Mouse (Mus musculus) urinary bladder, postnatal 36 days (tissue): ENCODE results near the gene Gtf2h5.

Experiments
- DNase-seq, 2 experiments: peaks; one replicate each; pipeline ENCODE4 v3.0.0; 2022; ENCODE audit warnings: low spot score in 2 of 2, mixed read lengths in 1 of 2

Gtf2h5 gene

DNA sequence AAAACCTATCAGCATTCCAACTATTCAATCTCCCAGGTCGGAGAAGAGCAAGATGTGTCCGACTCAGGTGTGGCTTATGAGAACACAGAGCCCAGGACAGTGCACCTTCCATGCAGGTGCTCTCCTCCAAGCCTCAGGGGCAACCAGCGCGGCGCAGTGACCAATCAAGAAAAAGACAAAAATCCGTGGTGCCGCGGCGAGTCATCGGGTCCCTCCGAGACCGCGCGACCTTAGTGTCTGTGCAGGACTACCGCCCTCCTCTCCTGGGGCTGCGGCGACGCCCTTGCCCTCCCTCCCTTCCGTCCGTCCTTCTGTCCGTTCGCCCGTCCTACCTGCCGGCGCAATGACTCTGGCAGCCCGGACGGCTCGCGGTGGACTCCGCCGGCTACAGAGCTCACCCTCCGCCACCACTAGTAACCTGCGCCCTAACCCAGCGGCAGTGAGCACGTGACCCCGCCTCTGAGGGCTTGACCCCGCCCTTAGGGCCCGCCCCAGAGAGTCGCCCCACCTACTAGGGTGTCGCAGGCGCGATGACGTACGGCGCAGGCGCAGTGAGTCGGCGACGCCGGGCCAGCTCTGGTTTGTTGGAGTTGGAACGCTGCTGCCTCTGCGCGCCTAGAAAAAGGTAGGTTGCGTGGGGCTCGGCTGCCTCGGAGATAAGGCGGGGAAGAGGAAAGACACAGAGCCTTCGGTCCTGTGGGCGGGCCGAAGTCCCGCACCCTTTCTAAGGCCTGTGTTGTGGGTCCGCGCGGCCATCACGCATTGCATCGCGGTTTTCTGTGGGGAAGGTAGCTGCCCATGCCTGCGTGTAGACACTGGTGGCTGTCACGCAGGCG is at the start of gene Gtf2h5, which contains the start of gene Serac1:
TSS of gene Gtf2h5 (plus strand) at position 500 of the 836 bp plus-strand sequence.
TSS of gene Serac1 (minus strand) at position 455 of the 836 bp plus-strand sequence.
- peak; percentile 98 for DNase-seq

DNA sequence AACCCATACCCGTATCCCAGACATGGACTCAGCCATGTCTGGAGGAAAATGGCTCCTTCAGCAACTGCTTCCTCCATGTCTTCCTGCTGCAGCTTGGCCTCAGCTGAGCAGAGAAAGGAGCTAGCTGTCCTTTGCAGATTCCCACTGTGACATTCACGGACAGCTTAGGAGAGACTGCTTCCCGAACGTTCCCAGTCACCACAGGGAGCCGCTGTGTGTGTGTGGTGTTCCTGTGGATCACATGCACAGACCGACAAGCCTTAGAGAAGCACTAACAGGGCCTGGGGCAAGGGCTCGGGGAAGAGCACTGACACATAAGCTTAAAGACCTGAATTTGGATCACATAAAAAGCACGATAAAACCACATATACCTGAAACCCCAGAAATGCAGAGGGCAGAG is 43.9 kb upstream of the Gtf2h5 start:
- DNase-seq: no peak

DNA sequence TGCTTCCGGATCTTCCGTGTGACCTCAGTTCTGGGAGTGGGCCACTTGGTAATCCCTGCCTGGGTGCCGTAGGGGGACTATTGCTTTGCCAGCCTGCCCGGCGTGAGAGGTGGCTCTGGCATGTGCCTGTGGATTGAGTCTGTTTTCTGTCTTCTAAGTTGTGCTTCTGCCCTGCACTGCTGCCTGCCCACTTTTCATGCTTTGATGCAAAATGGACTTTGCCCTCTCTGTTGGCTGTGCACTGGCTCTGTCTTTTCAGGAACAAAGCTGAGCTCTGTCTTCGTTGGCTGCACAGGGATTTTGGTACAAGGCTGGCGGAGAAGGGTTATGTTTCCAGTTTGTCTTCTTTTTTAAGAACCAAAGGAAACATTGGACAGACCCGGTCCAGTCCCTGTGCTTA is 43.1 kb upstream of the Gtf2h5 start:
- no peak for DNase-seq

DNA sequence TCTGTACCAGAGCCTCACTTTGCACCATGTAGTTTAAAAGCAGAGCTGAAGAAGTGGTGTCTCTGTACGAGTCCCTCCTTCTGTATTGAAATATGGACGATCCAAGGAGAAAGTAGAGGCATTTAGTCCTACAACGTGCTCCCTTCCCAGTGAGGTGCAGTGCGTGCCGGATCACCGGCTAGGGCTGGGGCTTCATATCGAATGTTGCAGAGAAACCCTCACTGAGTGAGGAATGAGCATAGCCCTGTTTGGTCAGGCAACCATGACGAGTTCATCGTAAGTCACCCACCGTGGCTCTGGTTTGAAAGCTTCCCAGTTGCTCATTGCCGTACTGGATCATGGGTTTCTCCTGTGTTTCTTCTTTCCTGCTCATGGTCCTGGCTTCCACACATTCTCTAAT is 42.7 kb upstream of the Gtf2h5 start:
- no peak for DNase-seq

DNA sequence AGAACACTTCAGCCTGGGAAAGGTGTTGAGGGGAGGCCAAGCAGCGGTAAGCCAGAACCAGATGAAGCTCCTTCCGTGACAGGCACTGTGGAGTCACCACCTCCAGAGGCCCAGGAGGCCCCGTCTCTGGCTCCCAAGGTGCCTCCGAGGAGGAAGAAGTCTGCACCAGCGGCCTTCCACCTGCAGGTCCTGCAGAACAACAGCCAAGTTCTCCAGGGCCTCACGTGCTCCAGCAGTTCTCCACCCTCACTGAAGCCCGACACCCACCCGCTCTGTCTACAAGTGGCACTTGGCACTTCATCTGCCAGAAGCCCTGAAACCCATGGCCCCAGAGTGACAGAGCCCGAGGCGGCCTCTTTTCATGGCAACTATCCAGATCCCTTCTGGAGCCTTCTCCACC is 42.1 kb upstream of the Gtf2h5 start:
- no peak for DNase-seq

DNA sequence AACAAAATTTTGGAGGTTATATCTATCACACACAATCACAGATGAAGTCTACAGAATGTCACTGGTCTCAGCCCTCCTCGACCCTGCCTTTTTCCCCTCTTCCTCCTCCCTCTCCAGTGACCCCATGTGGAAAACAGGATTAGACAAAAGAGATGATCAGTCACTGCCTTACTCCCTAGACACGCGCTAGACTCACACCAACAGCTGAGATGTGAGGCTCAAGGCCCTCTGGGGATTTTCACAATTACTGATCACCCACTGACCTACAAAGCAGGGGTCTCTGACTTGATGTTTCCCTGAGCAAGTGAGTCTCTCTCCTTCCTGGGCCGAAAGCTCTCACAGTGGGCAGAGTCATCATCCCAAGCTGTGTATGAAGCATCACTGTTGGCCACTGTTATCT is 26.8 kb upstream of the Gtf2h5 start:
- DNase-seq: no peak

DNA sequence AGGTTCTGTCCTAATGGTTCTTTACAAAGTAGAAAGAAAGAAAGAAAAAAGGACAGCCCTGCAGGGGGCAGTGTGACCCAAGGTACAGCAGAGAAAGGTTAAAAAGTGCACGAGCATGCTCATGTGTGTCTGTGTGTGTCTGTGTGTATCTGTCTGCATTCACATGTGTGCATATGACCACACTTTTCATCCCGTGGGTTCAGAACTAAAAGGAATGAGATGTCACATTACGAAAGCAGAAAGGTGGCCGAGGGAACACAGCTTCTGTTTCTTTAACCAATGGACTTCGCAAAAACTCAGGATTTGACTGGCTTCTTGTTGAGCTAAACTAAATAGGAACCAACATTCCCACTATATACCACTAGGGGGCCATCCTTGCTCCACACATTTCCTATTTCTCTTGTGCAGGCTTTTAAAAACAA is 24.6 kb upstream of the Gtf2h5 start:
- peak; percentile 22 to 39 for DNase-seq

DNA sequence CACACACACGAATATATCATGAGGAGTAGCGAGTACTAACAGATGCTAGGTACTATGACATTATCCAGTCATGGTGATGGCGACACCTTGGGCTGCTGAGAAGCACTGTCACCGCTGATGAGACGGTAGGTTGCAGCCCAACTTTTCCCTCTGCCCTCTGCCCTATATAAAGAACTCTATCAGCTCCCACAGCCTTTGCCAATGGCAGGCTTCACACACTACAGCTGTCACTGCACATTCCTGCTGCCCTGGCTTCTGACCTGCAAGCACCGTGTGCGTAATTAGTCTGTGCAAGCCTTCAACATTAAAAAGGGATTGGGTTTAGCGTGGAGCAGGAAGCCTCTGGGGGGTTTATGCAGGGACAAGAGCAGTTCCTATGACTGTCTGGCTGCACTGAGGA is 16.8 kb upstream of the Gtf2h5 start:
- no peak for DNase-seq

DNA sequence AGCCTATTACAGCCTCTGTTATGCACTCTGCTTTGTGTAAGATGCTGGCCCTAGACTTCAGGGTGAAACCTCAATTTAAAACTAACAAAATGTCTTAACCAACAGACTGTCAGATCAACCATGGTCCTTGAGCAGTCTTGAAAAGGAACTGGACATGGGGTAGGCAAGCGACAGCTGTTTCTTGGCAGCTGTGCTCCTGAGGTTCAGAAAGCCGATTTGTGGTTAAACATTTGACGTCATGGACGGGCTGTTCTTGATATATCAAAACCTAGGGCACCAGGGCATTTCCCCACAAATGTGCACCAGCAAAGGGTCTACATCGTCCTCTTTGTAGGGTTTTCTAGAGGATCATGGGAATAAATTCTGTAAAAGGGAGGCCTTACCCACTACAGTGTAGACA is 16.1 kb upstream of the Gtf2h5 start:
- no peak for DNase-seq

DNA sequence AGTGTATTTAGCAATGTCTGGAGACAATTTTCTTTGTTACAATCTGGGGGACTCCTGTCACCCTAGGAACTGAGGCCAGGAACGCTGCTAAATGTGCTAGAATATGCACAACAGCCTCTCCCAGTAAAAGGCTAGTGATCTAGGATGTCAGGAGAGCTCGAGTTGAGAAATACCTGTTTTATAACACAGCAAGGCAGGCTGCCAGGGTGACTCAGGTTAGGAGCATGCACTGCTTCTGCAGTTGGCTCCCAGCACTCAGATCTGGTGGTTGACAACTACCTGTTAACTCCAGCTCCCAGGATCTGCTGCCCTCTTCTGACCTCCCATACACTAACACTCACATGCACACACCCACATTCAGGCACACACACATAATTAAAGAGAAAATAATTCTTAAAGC is 13.6 kb upstream of the Gtf2h5 start:
- DNase-seq: peak in 1 of 2 experiments; percentile 33

DNA sequence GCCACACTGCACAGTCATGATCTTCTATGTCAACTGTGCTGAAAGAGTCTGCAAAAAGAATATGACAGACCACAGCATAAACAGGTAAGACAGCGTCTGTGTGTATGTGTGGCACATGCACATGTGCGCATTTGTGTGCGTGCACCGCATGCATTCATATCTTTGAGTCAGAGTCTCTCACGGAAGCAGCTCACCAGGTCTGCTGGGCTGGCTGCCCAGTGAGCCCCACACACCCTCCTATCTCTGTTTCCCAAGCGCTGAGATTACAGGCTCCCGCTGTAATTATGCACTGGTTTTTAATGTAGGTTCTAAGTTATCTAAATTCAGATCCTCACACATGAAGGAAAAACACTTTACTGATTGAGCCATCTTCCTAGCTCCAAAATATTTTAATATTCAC is 12.0 kb upstream of the Gtf2h5 start:
- no peak for DNase-seq

DNA sequence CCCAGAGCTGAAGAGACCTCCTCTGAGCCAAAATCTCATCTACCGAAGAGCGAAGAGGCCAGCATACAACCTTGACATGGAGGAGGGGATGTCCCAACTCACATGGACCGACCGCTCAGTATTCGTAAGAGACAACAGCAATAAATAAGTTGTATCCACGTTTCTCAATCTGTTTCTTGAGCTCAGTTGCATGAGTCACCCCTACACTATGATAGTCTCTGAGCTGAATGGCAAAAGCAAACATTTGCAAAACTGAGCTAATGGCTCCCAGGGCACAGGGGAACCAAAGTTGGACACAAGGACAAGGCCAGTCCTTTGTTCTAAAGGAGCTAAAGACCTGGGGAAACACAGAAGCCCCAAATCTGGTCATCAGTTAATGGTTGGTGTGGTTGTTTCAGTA is 9.7 kb upstream of the Gtf2h5 start:
- no peak for DNase-seq

DNA sequence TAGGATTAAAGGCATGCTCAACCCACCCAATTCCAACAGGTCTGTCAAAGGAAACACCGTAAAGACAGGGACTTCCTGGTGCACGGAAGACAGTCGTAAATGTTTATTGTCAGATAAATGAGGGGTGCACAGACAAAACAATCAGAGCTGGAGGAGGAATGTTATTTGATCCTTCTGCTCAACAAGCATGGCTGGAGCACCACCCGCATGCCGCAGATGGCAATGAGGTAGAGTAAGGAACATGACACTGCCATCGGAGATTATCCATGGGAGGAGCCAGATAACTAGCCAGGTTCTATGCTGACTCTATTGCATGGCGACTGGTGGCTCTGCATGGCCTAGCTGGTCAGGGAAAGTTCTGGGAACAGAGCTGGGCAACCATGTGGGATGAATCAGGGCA is 6.2 kb upstream of the Gtf2h5 start:
- no peak for DNase-seq

DNA sequence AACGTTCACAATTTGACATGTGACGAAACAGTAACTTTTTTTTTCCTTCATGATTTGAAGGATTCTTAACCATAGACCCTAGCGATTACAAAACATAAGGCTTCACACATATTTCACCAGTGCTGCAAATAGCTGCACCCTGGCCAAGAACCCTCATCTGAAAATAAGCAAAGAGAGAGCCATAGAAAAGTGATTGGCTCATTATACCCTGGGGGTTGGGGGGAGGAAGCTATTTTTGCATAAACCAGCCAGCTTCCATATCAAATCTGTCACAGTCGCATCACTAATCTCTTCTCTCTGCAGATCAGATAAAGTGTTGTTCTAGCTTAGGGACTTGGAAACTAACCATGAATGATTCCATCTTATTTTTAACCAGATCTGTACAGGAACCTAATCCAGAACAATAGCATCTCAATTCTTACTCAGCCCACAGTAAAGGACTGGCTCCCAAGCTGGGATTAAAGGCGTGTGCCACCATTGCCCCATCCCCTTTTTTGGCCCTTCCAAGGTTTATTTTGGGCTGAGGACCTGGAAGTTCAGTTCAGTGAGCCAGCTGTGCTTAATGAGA is 3.8 kb downstream of the Gtf2h5 start:
- no peak for DNase-seq

DNA sequence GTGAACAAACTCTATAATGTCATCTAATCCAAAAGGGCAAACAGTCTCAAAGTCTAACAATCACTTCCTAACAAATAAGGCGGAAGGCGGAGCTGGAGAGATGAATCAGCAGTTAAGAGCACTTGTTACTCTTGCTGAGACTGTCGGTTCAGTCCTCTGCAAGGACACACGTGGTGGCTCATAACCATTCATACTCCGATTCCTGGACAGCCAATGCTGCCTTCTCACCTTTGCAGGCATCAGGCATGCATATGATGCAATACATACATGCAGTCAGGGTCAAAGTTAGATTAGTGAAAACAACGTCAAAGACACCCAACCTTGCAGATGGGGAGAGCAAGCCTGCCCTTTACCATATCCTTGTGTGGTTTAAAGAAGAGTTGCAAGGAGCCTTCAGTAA is 12.0 kb downstream of the Gtf2h5 start:
- DNase-seq: no peak

DNA sequence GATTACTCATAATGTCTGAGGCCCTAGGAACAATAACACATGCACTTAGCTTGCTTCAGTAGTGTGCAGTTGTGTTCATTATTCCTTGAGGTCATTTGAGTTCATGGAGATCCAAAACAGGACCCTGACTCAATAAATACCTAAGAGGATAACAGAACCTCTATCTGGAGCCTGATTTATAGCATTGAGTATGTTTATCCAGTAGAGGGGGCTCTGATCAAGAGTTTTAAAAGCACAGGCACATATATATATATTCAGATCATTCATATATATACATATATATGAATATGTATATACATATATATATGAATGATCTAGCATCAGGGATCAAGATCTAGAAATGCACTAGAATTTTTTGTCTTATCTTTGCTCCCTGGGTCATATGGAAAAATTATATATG is 16.0 kb downstream of the Gtf2h5 start:
- no peak for DNase-seq

DNA sequence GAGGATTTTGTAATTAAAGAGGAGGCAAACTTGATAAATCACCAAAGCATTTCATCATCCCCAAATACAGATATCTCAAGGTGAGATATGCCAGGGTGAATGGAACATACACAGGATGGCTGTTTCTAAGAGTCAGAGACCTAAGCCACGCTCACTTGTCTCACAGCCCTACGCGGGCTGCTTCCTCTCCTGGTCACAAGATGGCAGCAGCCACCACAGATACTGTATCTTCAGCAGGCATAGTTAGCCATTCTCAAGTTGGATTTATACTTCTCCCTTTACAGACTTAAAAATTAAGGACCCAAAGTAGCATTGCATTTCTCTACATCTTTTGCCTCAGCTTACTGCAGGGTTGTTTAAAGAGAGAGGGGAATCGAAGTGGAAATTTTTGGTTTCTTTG is 18.3 kb downstream of the Gtf2h5 start:
- DNase-seq: peak; percentile 39 to 49

DNA sequence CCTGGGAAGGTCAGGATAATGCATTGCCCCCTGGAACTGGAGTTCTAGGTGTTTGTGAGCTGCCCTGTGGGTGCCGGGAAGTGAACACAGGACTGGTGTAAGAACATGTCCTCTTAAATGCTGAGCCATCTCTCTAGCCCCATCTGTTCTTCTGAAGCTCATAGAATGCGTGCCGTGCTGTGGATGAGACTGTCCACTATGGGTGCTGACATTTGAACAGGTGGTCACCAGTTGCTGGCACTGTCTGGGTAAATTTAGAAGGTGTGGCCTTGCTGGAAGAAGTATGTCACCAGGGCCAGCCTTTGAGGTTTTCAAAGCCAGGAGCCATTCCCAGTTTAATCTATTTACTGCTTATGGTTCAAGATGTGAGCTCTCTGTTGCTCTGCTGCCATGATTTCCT is 22.7 kb downstream of the Gtf2h5 start:
- DNase-seq: no peak

DNA sequence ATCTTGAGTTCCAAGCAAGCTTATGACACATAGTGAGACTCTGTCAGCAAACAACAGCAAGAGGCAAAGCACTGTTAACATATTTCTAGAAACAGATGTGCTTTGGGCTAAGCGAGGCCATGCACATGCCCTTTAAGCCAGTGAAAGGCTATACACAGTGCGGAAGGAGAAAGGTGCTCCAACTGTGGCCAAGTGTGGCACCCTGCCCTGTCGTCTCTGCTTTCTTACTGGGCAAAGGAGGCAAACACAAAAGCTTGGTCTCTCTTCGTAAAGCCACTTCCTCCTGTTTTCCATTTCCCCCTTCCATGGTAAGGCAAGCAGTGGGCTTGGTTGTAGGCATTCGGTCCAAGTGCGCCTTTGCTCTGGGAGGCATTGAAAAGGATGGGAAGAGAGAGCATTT is 24.0 kb downstream of the Gtf2h5 start:
- no peak for DNase-seq

DNA sequence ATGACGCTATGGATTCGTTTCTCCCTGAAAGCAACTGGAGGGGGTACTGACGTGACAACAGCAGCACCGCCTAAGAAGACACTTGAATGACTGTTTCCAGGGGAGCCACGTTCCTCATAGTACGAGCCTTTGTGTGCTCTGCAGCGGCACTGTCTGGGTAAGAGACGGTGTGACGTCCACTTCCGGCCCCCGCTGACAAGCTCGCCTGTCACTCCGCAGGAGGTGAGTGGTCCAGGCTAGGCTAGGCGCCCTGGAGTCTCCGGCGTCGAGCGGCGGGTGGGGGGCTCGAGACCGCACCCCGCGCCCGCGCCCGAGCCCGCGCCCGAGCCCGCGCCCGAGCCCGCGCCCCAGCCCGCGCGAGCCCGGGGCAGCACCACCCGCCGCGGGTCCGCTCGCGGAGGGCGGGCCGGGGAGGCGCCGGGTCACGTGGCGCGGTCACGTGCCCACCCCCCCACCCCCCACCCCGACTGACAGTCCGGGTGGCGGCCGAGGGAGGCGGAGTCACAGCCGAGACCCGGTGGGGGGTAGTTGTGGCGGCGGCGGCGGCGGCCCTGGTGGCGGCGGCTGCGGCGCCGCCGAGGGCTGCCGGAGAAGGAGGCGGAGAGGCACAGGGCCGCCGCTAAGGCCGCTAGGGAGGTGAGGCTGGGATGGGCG is 26.9 kb downstream of the Gtf2h5 start, which contains the start of gene Tulp4:
TSS of gene Tulp4 (plus strand) at position 77 of the 654 bp plus-strand sequence.
- peak; percentile 74 to 77 for DNase-seq

DNA sequence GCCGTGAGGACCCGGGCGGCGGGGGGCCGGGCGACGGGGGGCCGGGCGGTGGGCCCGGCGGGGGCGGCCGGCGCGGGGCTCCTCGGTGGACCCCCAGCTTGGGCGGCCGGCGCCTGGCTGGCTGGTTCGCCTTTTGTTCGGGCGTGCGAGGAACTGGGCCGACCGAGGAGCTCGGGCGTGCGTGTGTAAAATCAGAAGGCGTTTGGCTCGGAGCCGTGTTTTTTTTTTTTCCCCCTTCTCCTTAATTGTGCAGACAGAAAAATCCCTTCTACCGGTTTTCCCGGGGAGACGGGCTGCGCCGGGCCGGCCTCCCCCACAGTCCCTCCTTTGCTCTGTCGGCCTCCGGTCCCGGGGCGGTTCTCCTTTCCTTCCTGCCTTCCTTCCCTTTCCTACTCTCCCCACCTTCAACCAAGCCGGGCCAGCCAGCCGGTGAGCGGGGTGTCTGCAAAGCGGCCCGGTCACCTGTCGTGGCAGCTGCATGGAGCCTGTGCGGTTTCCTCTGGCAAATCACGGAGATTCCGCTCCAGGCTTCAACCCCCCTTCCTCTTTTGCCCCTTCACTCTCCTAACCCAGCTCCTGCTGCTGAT is 27.5 kb downstream of the Gtf2h5 start:
- DNase-seq: peak; percentile 49 to 59

DNA sequence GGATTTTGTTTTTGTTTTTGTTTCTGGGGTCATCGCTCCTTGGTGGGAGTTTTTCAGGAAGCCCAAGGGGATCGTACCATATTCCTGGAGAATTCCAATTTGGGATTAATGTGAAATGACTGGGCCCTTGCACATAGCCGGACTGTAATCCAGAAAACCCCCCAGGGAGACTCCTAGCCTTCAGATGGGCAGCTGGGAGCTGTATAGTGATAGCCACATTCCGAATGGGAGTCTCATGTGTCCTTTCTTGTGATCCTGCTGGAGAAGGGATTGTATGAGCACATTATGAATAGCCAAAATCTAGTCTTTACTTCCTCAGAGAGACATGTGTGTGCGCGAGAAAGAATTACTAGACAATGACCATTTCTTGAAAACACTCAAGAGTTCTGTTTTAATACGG is 28.6 kb downstream of the Gtf2h5 start:
- no peak for DNase-seq
